Mouse (Mus musculus) ovary, postnatal 14 days (tissue): ENCODE results near the gene Ergic1.

Source experiments
- DNase-seq: peaks from one replicate; pipeline ENCODE4 v3.0.0; 2022; ENCODE audit warnings: low spot score

The Ergic1 gene

DNA sequence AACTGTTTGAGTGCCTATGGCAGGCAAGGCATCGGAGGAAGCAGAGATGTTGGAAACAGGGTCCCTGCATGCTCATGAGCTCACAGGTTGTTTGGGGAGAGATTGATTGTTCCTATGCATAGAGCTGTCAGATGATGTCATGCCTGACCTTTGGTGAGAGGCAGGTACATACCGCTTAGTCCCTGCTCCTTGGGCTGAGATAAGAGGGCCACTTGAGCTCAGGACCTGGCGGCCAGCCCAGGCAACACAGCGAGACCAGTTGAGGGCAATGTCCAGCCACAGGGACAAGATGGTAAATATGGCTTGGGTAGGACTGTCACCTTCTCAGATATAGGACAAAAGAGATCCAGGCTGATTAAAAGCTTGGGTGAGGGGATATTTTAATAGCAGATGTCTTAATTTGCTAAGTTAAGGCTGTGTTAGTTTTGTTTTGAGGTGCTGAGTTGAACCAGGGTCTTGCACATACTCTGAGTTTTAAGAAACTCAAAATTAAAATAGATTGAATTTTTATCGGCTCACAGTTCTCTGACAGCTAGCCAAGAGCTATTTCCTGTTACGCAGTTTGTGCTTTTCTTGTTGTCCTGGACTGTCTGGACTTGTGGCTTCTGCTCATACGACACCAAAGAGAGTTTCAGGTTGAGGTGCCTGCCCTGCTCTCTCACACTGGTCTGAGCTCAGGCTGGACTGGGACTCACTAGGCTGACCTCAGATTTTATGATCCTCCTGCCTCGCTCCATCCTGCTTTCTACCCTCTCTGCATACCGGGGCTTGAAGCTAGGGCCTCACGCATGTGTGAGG lies 138.7 kb downstream of the Ergic1 start:
- no peak for DNase-seq

DNA sequence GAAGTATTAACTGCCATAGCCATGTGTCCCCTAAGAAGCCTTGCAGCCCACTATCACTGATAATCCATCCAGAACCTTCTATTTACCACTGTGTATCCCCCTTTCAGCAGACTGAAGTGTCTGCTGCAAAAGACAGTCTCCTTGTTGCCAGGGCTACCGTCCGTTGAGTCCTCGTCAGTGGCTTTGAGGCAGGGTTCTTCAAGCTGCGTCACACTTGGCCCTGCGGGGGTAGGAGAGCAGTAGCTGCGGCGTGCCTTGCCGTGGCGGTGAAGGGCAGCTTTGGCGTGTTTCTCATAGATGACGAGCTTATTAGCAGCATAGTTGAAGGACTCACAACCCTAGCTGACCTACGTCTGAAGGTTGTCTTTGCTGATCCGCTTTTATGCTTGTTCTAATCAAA lies 140.3 kb downstream of the Ergic1 start:
- DNase-seq: no peak

- DNase-seq: no peak
Measured at GRCm38 (mm10) chr17:26702621-26703020, 141.3 kb downstream of the Ergic1 start.

DNA sequence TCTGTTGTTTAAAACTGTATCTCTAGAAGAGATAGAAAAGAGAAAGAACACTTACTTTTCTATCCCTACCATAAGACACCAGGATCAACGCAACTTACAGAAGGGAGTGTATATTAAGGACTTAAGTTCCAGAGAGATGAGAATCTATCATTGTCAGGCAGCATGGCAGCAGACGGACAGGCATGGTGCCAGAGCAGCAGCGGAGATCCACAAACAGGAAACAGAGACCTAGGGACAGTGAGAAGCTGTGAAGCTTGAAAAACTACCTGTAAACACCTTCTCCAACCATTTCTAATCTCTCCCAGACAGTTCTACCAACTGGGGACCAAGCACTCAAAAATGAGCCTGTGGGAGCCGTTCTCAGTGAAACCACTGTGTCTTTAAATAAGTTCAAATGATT lies 142.4 kb downstream of the Ergic1 start:
- no peak for DNase-seq

- no peak for DNase-seq
Measured at GRCm38 (mm10) chr17:26705463-26706359, 144.4 kb downstream of the Ergic1 start.
